Mouse (Mus musculus): ENCODE results near the gene Dgcr8.

Dgcr8 gene

DNA sequence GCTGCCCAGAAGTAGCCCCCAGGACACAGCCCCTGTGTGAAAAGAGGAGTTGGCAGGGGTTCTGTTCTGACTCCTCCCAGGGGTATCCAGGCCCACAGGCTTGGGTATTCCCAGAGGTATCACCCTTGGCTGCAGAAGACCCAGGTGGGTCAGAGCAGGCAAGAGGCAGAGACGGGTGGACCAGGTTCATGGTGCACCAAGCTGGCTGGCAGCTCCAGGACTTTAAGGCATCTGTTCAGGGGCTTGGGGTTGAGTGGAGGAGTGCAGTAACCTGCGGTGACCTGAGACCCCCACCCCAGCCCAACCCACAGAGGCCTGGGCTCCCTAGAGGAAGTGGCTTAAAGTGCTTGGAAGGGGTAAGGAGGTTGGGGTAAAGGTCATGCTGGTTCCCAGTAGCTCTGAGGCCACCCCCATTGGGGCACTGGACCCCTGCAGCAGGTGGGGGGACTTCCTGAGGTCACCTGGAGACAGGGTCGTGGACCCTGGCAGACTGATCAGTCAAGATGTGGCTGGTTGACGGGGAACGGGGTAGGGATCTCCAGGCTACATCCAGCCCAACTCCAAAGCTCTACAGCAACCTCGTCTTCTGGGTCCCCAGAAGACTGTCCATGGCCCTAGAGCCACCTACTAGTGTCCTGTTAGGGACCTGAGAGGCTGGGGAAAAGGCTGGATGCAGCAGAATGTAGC, 68.0 kb downstream of the Dgcr8 start:
- no peak for DNase-seq (ENCODE audit: low read depth, low spot score)

DNA sequence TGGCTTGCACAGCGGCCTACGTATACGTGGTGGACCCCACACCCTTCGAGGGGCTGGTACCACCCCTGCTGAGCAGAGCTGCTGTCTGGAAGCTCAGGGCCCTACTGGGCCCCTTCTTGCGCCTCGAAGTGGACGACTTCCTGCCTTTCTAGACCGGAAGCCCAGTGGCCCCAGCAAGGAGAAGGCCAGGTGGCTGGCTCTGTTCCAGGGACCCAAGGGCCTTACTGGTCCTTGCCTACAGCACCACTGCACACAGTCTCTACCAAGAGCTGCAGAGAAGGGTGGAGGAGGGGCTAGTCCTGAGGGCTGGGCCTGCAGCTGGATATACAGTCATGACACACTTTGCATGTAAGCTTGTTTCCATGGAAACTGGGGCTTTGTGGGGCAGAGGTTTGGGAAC, 69.0 kb downstream of the Dgcr8 start:
- peak; percentile 34 for DNase-seq (ENCODE audit: low read depth, low spot score)

DNA sequence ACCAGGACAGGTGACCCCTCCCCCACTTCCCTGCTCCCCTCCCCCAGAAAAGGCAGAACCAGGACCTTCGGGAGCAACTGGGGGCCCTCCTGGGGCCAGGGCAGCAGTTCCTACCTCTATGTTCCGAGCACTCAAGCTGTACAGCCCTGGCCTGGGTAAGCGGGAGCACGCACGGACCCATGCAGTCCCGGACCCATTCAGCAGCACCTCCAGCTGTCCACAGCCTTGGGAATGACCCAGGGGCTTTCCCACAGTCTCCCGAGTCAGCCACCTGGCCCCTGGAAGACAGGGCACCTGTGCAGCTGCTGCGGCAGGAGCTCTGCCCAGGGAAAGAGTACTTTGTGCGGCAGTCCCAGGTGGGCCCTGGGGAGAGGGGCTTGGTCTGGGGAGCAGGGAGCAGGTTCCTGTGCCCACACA, 70.5 kb downstream of the Dgcr8 start:
- DNase-seq (ENCODE audit: low read depth, low spot score), result no peak

DNA sequence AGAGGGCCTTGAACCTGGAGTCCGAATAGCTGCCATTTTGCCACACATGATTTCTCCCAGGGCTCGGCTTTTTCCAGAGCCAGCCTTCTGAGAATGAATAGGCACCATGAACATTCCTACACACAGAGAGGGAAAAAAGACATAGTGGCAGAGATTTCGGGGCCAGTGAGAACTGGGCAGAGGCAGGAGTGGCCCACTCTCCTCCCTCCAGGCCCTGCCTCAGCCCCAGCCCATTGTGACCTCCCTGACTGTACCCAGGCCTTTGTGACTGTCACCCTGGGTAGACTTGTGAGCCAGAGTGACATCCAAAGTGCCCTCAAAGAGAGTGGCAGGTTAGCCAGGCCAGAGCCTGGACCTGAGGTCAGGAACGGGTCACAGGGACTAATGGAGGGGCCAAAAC, 71.5 kb downstream of the Dgcr8 start, which contains the start of gene Ccdc188:
Ccdc188 (plus strand) TSS at position 301 of the 400 bp plus-strand sequence.
- no peak for DNase-seq (ENCODE audit: low read depth, low spot score)

DNA sequence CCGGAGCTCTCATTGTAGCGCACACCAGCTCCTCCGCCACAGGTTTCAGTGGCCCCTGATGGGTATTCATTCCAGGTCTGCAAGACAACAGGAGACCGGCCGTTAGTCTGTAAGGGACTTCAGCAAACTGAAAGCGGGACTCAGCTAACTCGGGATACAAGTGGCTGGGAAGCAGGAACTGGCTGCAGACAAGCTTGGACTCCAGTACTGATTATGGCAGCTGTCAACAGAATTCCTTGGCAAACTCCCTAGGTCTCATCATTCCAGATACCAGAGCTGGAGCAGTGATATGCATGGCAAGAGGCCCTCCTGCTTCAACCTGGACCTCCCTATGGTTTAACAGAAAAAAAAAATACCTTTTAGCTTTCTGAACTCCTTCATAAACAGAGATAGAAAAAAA, 74.2 kb downstream of the Dgcr8 start:
- DNase-seq (ENCODE audit: low read depth, low spot score), result no peak

DNA sequence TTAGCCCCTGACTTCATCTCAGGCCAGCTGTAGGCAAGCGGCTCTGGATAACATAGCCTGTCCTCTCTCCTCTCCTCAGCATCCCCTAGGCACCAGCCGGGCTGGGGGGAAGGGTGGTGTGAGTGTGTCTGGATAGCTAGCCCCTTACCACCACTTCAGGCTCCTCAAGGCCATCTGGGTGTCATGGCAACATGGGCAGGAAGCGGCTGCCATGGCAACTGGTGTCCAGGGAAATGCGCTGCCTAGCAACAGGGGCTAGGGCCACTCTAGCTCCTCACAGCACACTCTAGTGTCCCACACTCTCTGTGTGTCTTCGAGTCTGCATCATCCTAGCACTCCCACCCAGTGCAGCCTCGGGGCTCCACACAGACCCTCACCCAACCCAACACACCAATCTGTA, 75.4 kb downstream of the Dgcr8 start:
- peak; percentile 30 for DNase-seq (ENCODE audit: low read depth, low spot score)

DNA sequence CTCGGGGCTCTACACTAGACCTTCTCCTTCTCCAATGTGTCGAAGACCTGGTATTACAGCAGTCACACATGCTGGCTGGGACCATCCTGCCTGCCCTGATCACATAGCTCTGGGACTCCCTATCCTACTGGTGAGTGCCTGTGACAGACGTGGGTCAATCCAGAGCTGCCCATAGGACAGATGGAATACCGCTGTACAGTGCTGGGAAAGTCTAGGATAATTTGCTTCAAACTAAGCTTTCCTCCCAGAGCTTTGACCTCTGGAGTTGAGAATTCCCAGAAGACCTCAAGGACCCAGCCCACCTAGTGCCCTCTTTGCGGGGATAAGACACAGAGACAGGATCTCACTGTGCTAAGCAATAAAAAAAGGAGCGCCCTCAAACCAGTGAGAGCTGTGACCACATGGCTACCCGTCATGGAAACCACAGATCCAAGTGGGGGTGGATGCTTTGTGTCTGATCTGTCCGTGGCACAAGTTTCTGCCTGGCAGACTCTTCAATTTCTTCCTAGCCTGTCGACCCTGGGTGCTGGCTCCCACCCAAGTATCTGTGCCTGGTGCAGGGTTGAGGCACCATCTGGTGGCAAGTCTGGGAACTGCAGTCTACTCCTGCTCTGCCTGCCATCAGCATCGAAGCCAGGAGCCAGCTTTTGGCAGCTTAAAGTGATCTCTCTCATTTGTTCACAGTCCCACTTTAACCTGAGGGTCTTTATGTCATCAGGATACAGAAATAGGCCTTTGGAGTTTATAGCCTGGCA, 77.5 kb downstream of the Dgcr8 start:
- DNase-seq (ENCODE audit: low read depth, low spot score), result peak; percentile 80

DNA sequence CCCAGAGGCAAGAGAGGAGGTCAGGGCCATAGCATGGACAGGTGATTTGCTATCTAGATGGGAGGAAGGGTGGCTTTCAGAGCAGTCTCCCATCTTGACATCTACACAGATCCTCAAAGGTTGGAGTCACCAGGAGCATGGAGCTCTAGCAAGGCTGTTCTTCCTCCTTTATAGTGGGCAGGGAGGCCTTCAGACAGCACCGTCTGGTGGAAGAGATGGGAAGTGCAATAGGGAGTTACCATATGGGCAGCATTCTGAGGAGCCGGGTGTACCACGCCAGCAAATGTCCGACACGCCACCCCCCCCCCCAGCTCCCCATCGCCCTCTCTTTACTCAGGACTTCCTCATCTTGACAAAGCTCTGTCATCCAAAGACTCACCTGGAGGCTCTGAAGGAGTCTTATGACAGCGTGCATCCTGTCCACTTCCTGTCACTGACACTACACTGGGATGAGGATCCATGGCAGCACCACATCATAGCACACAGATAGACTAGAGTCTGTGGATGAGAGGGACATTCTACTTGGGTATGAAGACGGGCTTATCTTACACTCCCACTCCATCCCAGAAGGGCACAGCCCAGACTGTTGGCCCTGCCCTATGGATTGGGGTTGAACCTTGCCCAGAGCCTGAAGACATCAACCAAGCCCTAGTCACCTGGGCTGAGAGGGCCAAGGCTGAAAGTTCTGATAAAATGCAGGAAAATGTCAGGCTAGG, 78.2 kb downstream of the Dgcr8 start:
- peak; percentile 73 for DNase-seq (ENCODE audit: low read depth, low spot score)
